Mouse (Mus musculus) frontal cortex, postnatal 25 days (tissue): Measurements from ENCODE around the gene Faap20.
A peak's percentile ranks its signal among the peaks of the same experiment; 100 is the strongest.

ENCODE experiments used
- DNase-seq, 2 experiments: peaks; one replicate each; pipeline ENCODE4 v3.0.0; 2022; ENCODE audit warnings: low spot score in 2 of 2

Faap20 gene

GRCm38 (mm10) chr4:155221106-155221505, 28.5 kb upstream of the Faap20 start:
- DNase-seq = no peak

- DNase-seq = peak; percentile 51 to 60
Measured at GRCm38 (mm10) chr4:155221599-155222551, 27.7 kb upstream of the Faap20 start.

GRCm38 (mm10) chr4:155222552-155222840, 27.1 kb upstream of the Faap20 start, which contains the start of gene Ski:
Gene Ski, minus strand, starts transcription at chr4:155222592.
- no peak for DNase-seq

DNA sequence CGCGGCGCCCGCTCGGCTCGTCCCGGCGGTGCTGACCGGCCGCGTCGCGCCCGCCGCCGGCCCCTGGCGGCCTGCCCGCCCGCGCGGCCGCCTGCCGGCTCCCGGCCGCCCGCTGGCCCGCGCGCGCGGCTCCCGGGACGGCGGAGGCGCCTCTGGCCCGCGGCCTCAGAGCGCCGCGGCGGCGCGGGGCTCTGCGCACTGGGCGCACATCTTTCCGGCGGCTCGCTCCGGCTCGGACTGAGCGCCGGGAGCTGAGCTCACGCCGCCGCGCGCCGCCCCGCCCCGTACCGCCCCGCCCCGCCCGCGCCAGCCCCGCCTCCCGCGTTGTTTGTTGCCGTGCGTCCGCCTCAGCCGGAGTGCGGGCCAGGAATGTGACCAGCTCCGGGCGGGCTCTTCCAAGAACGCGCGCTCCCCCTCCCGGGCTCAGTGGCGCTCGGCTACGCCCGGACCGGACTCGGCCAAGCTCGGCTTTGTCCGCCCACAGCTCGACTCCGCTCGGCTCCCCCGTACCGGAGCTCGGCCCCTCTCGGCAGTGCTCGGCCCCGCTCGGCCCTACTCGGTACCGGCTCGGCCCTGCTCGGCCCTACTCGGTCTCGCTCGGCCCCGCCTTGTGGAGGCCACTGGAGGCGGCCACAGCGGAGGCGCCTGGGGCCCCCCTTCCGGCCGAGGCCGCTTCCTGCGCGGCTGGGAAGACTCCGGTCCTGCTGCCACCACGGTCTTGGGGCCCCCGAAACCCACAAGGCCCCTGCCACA, 26.6 kb upstream of the Faap20 start:
- DNase-seq = peak; percentile 99 to 100

GRCm38 (mm10) chr4:155223594-155224528, 25.7 kb upstream of the Faap20 start:
- no peak for DNase-seq

- DNase-seq = no peak
Measured at GRCm38 (mm10) chr4:155225918-155226317, 23.7 kb upstream of the Faap20 start.

DNA sequence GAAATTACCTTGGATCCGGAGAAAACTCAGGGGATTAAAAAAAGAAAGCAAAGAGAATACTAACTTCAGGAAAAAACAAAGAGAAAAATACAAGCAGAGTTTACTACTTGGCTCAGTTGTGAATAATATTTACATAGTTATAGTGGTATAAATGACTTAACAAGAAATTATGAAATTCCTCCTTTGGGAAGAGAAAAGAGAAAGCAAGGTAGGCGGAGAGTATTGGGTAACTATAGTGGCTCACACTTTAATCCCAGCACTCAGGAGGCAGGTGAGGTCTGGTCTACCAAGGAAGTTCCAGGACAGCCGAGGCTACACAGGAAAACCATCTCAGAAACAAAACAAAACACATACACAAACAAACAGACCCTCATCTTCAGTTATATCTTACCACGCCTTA, 21.6 kb upstream of the Faap20 start:
- no peak for DNase-seq

DNA sequence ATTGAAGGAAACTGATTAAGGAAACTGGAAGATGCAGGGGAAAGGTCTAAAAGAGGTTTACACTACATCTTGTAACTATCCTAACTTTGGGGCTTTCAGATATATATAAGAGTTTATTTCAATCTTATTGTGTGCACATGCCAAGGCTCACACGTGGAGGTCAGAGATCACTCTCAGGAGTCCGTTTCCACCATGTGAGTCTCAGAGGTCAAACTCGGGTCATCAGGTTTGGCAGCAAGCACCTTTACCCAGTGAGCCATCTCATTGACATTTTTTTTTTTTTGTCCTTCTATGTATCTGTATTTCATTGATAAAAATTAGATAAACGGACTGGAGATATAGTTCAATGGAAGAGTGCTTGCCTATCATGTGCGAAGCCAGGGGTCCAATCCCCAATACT, 21.1 kb upstream of the Faap20 start:
- DNase-seq = no peak

GRCm38 (mm10) chr4:155233878-155234277, 15.7 kb upstream of the Faap20 start:
- peak; percentile 60 to 65 for DNase-seq

DNA sequence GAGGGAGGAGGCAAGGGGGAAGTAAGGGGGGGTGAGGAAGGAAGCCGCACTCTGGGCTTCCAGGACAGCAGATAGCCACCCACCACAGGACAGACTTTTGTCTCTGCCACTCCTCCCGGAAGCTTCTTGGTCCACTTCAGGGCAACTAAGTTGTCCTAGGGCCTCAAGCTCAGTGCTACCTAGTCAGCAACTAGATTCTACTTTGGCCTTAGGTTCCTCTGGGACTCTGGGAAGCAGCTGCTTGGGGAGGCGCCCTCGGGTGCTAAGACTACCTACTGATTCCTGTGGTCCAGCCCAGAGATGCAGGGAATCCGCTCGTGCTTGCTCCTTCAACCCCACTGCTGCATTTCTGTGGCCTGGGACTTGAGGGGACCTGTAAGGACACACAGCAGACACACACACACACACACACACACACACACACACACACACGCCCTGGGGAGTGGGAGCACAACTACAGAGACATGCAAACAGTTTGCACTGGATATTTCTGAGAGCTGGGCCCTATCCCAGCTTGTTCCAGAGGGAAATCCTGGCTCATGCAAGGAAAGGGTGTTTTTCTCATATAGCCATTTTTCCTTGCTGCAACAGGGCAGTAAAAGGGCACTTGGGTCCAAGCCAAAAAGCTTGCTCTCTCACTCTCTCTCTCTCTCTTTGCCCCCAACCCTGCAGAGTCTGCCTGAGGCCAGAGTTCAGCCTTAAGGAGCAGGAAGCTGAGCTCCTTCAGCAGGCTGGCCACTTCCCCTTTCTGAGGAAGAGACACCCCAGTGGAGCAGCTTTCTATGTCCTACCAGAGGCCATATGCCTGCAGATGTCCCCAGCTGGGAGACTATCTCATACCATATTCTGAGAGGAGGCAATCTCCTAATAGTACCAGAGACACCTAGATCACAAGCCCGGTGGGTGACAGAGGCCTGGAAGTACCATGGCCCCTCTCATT, 15.0 kb upstream of the Faap20 start:
- no peak for DNase-seq

- DNase-seq = peak; percentile 73 to 90
Measured at GRCm38 (mm10) chr4:155235311-155236119, 14.1 kb upstream of the Faap20 start.

DNA sequence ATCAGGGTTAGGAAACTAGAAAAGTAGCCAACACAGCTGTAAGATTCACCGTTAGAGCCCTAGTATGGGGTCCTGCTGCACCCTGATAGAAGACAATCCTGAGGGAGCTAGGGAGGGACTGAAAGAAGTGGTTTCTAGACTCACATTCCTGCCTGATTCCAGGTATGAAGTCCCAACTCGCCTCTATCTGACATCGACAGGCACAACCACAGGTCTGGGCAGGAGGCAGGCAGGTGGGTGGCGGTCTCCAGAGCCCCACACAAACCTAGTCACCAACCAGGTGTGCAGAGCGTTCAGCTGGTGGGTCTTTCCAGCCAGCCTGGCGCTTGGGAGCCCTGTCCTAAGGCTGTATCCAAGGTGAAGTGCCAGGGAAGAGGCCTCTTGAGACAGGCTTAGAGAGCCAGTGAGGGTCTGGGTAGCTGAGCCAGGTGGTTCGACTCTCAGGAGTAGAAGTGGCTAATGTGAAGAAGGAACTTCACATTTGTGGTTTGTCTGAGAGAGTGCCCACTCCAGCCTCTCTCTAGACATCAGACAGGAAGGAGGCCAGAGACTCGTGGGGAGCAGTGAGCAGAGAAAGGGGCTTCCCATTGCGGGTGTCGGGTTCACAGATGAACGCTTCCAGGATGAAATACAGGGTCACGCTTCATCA, 12.7 kb upstream of the Faap20 start:
- no peak for DNase-seq

GRCm38 (mm10) chr4:155238276-155238675, 11.3 kb upstream of the Faap20 start:
- no peak for DNase-seq

DNA sequence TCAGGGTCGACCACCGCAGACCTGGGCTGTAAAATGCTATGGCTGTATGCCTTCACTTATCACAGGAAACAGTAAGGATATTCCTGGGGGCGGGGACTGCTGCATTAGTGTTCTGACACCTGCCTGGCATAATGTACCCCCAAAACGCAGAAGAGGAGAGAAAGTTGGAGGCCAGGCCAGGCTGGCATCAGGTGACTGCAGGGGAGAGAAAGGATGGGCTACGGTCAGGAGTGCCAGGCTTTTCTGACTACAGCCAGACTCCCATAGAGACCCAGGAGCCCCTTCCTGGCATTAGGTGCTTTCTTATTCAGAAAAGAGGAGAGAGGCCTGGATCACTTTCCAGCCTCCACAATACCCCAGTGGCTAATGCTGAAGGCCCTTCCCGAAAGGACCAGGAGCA, 10.1 kb upstream of the Faap20 start:
- DNase-seq = no peak

GRCm38 (mm10) chr4:155241789-155242188, 7.8 kb upstream of the Faap20 start:
- no peak for DNase-seq

- DNase-seq = no peak
Measured at GRCm38 (mm10) chr4:155242292-155242691, 7.3 kb upstream of the Faap20 start.

DNA sequence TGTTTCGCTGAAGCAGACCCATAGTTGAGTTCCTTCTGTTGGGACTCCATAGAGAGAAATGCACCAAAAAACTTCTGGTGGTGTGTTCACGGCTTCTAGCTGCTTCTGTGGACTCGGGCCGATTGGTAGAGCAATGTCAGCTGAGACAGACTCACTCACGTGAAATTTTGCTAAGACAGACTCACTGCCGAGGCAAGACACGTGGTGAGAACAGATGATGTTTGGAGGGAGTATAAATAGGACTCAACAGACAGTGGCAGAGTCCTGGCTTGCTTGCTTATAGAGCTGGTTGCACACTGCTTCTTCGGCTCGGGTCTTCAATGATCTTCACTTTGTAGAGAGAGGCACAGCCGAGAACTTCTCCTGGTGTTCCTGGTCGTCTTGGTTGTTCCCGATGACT, 6.4 kb upstream of the Faap20 start:
- no peak for DNase-seq

GRCm38 (mm10) chr4:155245770-155246492, 3.7 kb upstream of the Faap20 start:
- DNase-seq = no peak

GRCm38 (mm10) chr4:155246691-155247105, 2.9 kb upstream of the Faap20 start:
- peak; percentile 45 to 63 for DNase-seq
